In genomic region chr2:150999021-150999420, GRCm38 (mm10) we compare ENCODE assay signal across 14 mouse cellular contexts. TPM values are rescaled to one million over a fixed set of nuclear protein-coding genes. Genes with fewer than 3 reads are reported as not detected.
A peak's percentile ranks its signal among the peaks of the same experiment; 100 is the strongest.
DNase-seq lines count a peak whose midpoint lies in the region; ATAC-seq and TF ChIP-seq lines count a peak whose summit lies in the region.
"Had no signal": no experiment of that assay in that cellular context is flagged by ENCODE, and none has a peak within 500 bp of the region (broad histone marks: within the 10 kb centered on the region; RNA-seq: fewer than 3 reads in every experiment).

No protein-coding gene starts in this region.

- peak; percentile 10 for DNase-seq in hindbrain, embryonic 11.5 days (ENCODE audit: low spot score)
- DNase-seq in hindbrain, postnatal 0 days (ENCODE audit: low spot score), result no peak
- peak; percentile 64 for DNase-seq in embryo, embryonic 11 days
- peak; percentile 65 for DNase-seq in mesoderm, embryonic 11.5 days (ENCODE audit: low read depth, low spot score)
- no peak for DNase-seq in cerebellum, adult 11 months
- DNase-seq in thymus, postnatal 4 days, result no peak
- DNase-seq: cerebellum, adult 18-20 months; heart, adult 18-20 months; kidney, postnatal 14 days; liver, embryonic 13.5 days had no signal

- 76% methylated on average over 3 of the region's 3 CpGs for WGBS in hindbrain, embryonic 11.5 days
- WGBS in hindbrain, postnatal 0 days, result 53% methylated on average over 3 of the region's 3 CpGs

- ATAC-seq in hindbrain, embryonic 11.5 days (ENCODE audit: low FRiP score), result no peak
- ATAC-seq in hindbrain, postnatal 0 days, result no peak
- ATAC-seq: CD4-positive, CD25-positive, alpha-beta regulatory T cell, adult 4 months had no signal

- no peak overlapping the region for H3K9ac ChIP-seq in hindbrain, embryonic 11.5 days (ENCODE audit: low read depth, low read length)
- H3K9ac ChIP-seq in hindbrain, postnatal 0 days (replicated peaks; ENCODE audit: low read length), result no peak overlapping the region
- H3K9ac ChIP-seq: liver, embryonic 13.5 days had no signal

- no peaks in the 10 kb centered on the region for H3K9me3 ChIP-seq in hindbrain, embryonic 11.5 days (ENCODE audit: control insufficient read depth, low read length)
- H3K9me3 ChIP-seq in hindbrain, postnatal 0 days (ENCODE audit: low read length), result no peaks in the 10 kb centered on the region
- H3K9me3 ChIP-seq in E14TG2a.4 (ENCODE audit: low read length), result no peaks in the 10 kb centered on the region
- H3K9me3 ChIP-seq: liver, embryonic 13.5 days had no signal

- no peaks in the 10 kb centered on the region for H3K27me3 ChIP-seq in hindbrain, embryonic 11.5 days (ENCODE audit: control insufficient read depth, insufficient read depth, low read length)
- H3K27me3 ChIP-seq in hindbrain, postnatal 0 days (ENCODE audit: insufficient read depth, low read length), result no peaks in the 10 kb centered on the region
- H3K27me3 ChIP-seq in E14TG2a.4 (ENCODE audit: insufficient read depth, low read length), result no peaks in the 10 kb centered on the region
- H3K27me3 ChIP-seq: liver, embryonic 13.5 days had no signal

- no peak overlapping the region for H3K27ac ChIP-seq in hindbrain, embryonic 11.5 days (ENCODE audit: low read depth, low read length)
- no peak overlapping the region for H3K27ac ChIP-seq in hindbrain, postnatal 0 days
- H3K27ac ChIP-seq: left cerebral cortex, adult 2 months; liver, embryonic 13.5 days; macrophage had no signal

- no peak for TF ChIP-seq CTCF in hindbrain, postnatal 0 days (IDR thresholded peaks at IDR 0.05; ENCODE audit: low read depth)
- TF ChIP-seq CTCF in E14TG2a.4 (conservative IDR thresholded peaks at IDR 0.05; ENCODE audit: low read length), result no peak

- H3K4me3 ChIP-seq in hindbrain, embryonic 11.5 days (ENCODE audit: low read depth, low read length), result no peak overlapping the region
- no peak overlapping the region for H3K4me3 ChIP-seq in hindbrain, postnatal 0 days (ENCODE audit: low read length)
- H3K4me3 ChIP-seq in E14TG2a.4 (replicated peaks; ENCODE audit: low read length), result 0 out of 2 replicates have a peak overlapping the region, but pooled peaks have one; percentile 13
- H3K4me3 ChIP-seq: left cerebral cortex, adult 2 months; liver, embryonic 13.5 days had no signal

- H3K4me2 ChIP-seq in hindbrain, embryonic 11.5 days (replicated peaks; ENCODE audit: low read depth, low read length), result no peak overlapping the region
- no peak overlapping the region for H3K4me2 ChIP-seq in hindbrain, postnatal 0 days (ENCODE audit: low read depth, low read length)
- H3K4me2 ChIP-seq: liver, embryonic 13.5 days had no signal

- H3K36me3 ChIP-seq in hindbrain, embryonic 11.5 days (ENCODE audit: control insufficient read depth, insufficient read depth, low read length), result no peaks in the 10 kb centered on the region
- H3K36me3 ChIP-seq in hindbrain, postnatal 0 days (ENCODE audit: insufficient read depth, low read length), result no peaks in the 10 kb centered on the region
- H3K36me3 ChIP-seq in E14TG2a.4 (ENCODE audit: insufficient read depth, low read length), result 0 out of 2 replicates have a peak, but pooled peaks cover 5% of the 10 kb centered on the region
- H3K36me3 ChIP-seq: liver, embryonic 13.5 days had no signal

- no peaks in the 10 kb centered on the region for H3K4me1 ChIP-seq in hindbrain, embryonic 11.5 days (replicated peaks; ENCODE audit: control insufficient read depth, insufficient read depth, low read length)
- no peaks in the 10 kb centered on the region for H3K4me1 ChIP-seq in hindbrain, postnatal 0 days (ENCODE audit: insufficient read depth, low read length)
- peaks cover 43% of the 10 kb centered on the region for H3K4me1 ChIP-seq in E14TG2a.4 (replicated peaks; ENCODE audit: low read depth, low read length)

RNA-seq across cellular contexts. Expression of gene Ninl, which starts 40.2 kb away (rescaled TPM):
- 10.7 and 10.9 TPM in 2 replicates for polyA plus RNA-seq in hindbrain, embryonic 11.5 days (2014; fragmentation: Nextera tagmentation; extraction: Ambion mirVana)
- total RNA-seq in hindbrain, postnatal 0 days (2014; rRNA removed), result 3.1 and 7.3 TPM in 2 replicates
- 2.7 and 3.2 TPM in 2 replicates for polyA plus RNA-seq in hindbrain, postnatal 0 days (2015; fragmentation: Nextera tagmentation; extraction: Ambion mirVana)

RNA-seq across cellular contexts. Expression of gene Nanp, which starts 40.2 kb away (rescaled TPM):
- 41.8 and 42.4 TPM in 2 replicates for polyA plus RNA-seq in hindbrain, embryonic 11.5 days (2014; fragmentation: Nextera tagmentation; extraction: Ambion mirVana)
- total RNA-seq in hindbrain, postnatal 0 days (2014; rRNA removed), result 10.2 and 11.8 TPM in 2 replicates
- polyA plus RNA-seq in hindbrain, postnatal 0 days (2015; fragmentation: Nextera tagmentation; extraction: Ambion mirVana), result 39.0 and 39.3 TPM in 2 replicates

Comparison
In these comparisons a context has a peak if more than half of its experiments do, and no peak if none do; other contexts are left out.
1. DNase-seq: peak in hindbrain, embryonic 11.5 days (single experiment), embryo, embryonic 11 days (single experiment) and mesoderm, embryonic 11.5 days (single experiment); none in hindbrain, postnatal 0 days (single experiment), cerebellum, adult 11 months (single experiment) and thymus, postnatal 4 days (single experiment).